Mouse (Mus musculus) lung, postnatal 0 days (tissue): ENCODE data around the gene Cpm. TPM values are rescaled to one million over a fixed set of nuclear protein-coding genes. Genes with fewer than 3 reads are reported as not detected.

Experiments used
- ATAC-seq: fragments of 200-750 bp; cut with Nextera tagmentation; 2 replicates; pipeline ENCODE4 v1.8.0; 2017; ENCODE audit warnings: moderate library complexity
- DNase-seq: peaks from one replicate; pipeline ENCODE4 v3.0.0-alpha.2; 2016; ENCODE audit warnings: low spot score
- H3K27ac ChIP-seq: fragments of 300-500 bp; sonication (generic); 2 replicates; pipeline ENCODE4 v1.5.1; 2014; ENCODE audit warnings: antibody characterized with exemption, mild to moderate bottlenecking, low read length, mixed read lengths
- H3K27me3 ChIP-seq: fragments of 300-500 bp; sonication (generic); replicated peaks from 2 replicates; pipeline ENCODE4 v1.6.1; 2014; ENCODE audit warnings: low read length, mixed read lengths; ENCODE audit not compliant: insufficient read depth
- H3K36me3 ChIP-seq: fragments of 300-500 bp; sonication (generic); 2 replicates; pipeline ENCODE4 v1.6.1; 2014; ENCODE audit warnings: low read length, mixed read lengths; ENCODE audit not compliant: insufficient read depth
- H3K4me1 ChIP-seq: fragments of 300-500 bp; sonication (generic); 2 replicates; pipeline ENCODE4 v1.6.1; 2014; ENCODE audit warnings: antibody characterized with exemption, low read depth, low read length, mixed read lengths; ENCODE audit not compliant: insufficient read depth
- H3K4me2 ChIP-seq: fragments of 300-500 bp; sonication (generic); replicated peaks from 2 replicates; pipeline ENCODE4 v1.6.1; 2014; ENCODE audit warnings: low read depth, mild to moderate bottlenecking, low read length, moderate library complexity, mixed read lengths
- H3K4me3 ChIP-seq: fragments of 300-500 bp; sonication (generic); 2 replicates; pipeline ENCODE4 v1.5.1; 2014; ENCODE audit warnings: low read depth, low read length
- H3K9ac ChIP-seq: fragments of 300-500 bp; sonication (generic); replicated peaks from 2 replicates; pipeline ENCODE4 v1.6.1; 2014; ENCODE audit warnings: low read depth, mild to moderate bottlenecking
- H3K9me3 ChIP-seq: fragments of 300-500 bp; sonication (generic); 2 replicates; pipeline ENCODE4 v1.6.1; 2016; ENCODE audit warnings: low read length, mixed read lengths
- CTCF ChIP-seq: IDR thresholded peaks from 2 replicates; pipeline ENCODE4 v1.5.1; 2016; ENCODE audit warnings: antibody characterized with exemption, mild to moderate bottlenecking
- EP300 ChIP-seq: IDR thresholded peaks from 2 replicates; pipeline ENCODE4 v1.6.1; 2016; ENCODE audit warnings: antibody characterized with exemption, mild to moderate bottlenecking, control low read depth
- WGBS: fragments of 180-500 bp; shearing (Covaris S2); extraction: QIAGEN DNeasy Blood & Tissue Kit; methylation state at CpG from one replicate; pipeline ENCODE4 v1.1.7; 2014; 5-methylcytosine and 5-hydroxymethylcytosine counted together
- polyA plus RNA-seq: library from polyadenylated mRNA; unstranded; fragments of >200 nt; fragmentation: Nextera tagmentation; extraction: Ambion mirVana; gene quantifications from 2 replicates; pipeline ENCODE4 v1.2.1, GENCODE M21; 2015

Gene Cpm
- polyA plus RNA-seq, 1 experiment from 2014 or later = 250 TPM

- WGBS = 82% methylated on average over 12 of the region's 12 CpGs
- H3K4me2 ChIP-seq = no peak overlapping the region
- H3K27me3 ChIP-seq = no peaks in the 10 kb centered on the region
- H3K4me3 ChIP-seq = no peak overlapping the region
- H3K9me3 ChIP-seq = no peaks in the 10 kb centered on the region
- no peaks in the 10 kb centered on the region for H3K36me3 ChIP-seq
- DNase-seq (no peak), ATAC-seq (no peak)
- H3K4me1 ChIP-seq = peaks cover 5% of the 10 kb centered on the region; the same call in 1 of the 2 replicates
- no peak overlapping the region for H3K9ac ChIP-seq
- TF ChIP-seq CTCF = no peak
- no peak for TF ChIP-seq EP300
- H3K27ac ChIP-seq = no peak overlapping the region
Observed at GRCm38 (mm10) chr10:117643711-117644428, 14.6 kb downstream of the Cpm start.

- DNase-seq = no peak
- Histone ChIP-seq H3K4me2 (no peak overlapping the region), H3K4me3 (no peak overlapping the region), H3K27ac (no peak overlapping the region), H3K9me3 (no peaks in the 10 kb centered on the region), H3K9ac (no peak overlapping the region), H3K27me3 (no peaks in the 10 kb centered on the region), H3K36me3 (no peaks in the 10 kb centered on the region), H3K4me1 (peaks cover 5% of the 10 kb centered on the region; the same call in 1 of the 2 replicates)
- 79% methylated on average over 8 of the region's 8 CpGs for WGBS
- ATAC-seq = no peak
- TF ChIP-seq EP300 = no peak
- no peak for TF ChIP-seq CTCF
Observed at GRCm38 (mm10) chr10:117644429-117644748, 15.1 kb downstream of the Cpm start.

- TF ChIP-seq CTCF = no peak
- TF ChIP-seq EP300 = no peak
- Histone ChIP-seq H3K4me2 (no peak overlapping the region), H3K27me3 (no peaks in the 10 kb centered on the region), H3K9ac (no peak overlapping the region), H3K4me1 (peaks cover 5% of the 10 kb centered on the region; the same call in 1 of the 2 replicates), H3K27ac (no peak overlapping the region), H3K36me3 (no peaks in the 10 kb centered on the region), H3K9me3 (no peaks in the 10 kb centered on the region), H3K4me3 (no peak overlapping the region)
- DNase-seq = no peak
- ATAC-seq = no peak
- 82% methylated on average over 11 of the region's 11 CpGs for WGBS
Observed at GRCm38 (mm10) chr10:117644828-117645227, 15.5 kb downstream of the Cpm start.

GRCm38 (mm10) chr10:117645487-117645964, 16.2 kb downstream of the Cpm start:
- no peaks in the 10 kb centered on the region for H3K27me3 ChIP-seq
- H3K9me3 ChIP-seq = no peaks in the 10 kb centered on the region
- 83% methylated on average over 7 of the region's 7 CpGs for WGBS
- H3K27ac ChIP-seq = no peak overlapping the region
- H3K4me1 ChIP-seq = peaks cover 5% of the 10 kb centered on the region; the same call in 1 of the 2 replicates
- H3K4me3 ChIP-seq = no peak overlapping the region
- H3K36me3 ChIP-seq = no peaks in the 10 kb centered on the region
- no peak for TF ChIP-seq EP300
- no peak for TF ChIP-seq CTCF
- ATAC-seq (no peak), DNase-seq (no peak)
- no peak overlapping the region for H3K9ac ChIP-seq
- no peak overlapping the region for H3K4me2 ChIP-seq

- 89% methylated on average over 5 of the region's 5 CpGs for WGBS
- no peak for TF ChIP-seq CTCF
- TF ChIP-seq EP300 = no peak
- H3K4me1 ChIP-seq = peaks cover 5% of the 10 kb centered on the region; the same call in 1 of the 2 replicates
- no peaks in the 10 kb centered on the region for H3K9me3 ChIP-seq
- no peak overlapping the region for H3K9ac ChIP-seq
- DNase-seq = no peak
- no peak for ATAC-seq
- no peaks in the 10 kb centered on the region for H3K27me3 ChIP-seq
- H3K4me3 ChIP-seq = no peak overlapping the region
- H3K27ac ChIP-seq = no peak overlapping the region
- H3K4me2 ChIP-seq = no peak overlapping the region
- H3K36me3 ChIP-seq = no peaks in the 10 kb centered on the region
Observed at GRCm38 (mm10) chr10:117646482-117647157, 17.3 kb downstream of the Cpm start.

- H3K9ac ChIP-seq = no peak overlapping the region
- H3K27ac ChIP-seq = no peak overlapping the region
- TF ChIP-seq EP300 = no peak
- no peak for TF ChIP-seq CTCF
- H3K4me3 ChIP-seq = no peak overlapping the region
- WGBS = 75% methylated on average over 13 of the region's 13 CpGs
- DNase-seq = no peak
- H3K9me3 ChIP-seq = no peaks in the 10 kb centered on the region
- no peak for ATAC-seq
- no peaks in the 10 kb centered on the region for H3K36me3 ChIP-seq
- H3K4me2 ChIP-seq = no peak overlapping the region
- H3K4me1 ChIP-seq = peaks cover 5% of the 10 kb centered on the region; the same call in 1 of the 2 replicates
- H3K27me3 ChIP-seq = no peaks in the 10 kb centered on the region
Observed at GRCm38 (mm10) chr10:117647158-117647505, 17.8 kb downstream of the Cpm start.
